Mouse (Mus musculus): Measurements from ENCODE around the gene Agfg2. TPM values are rescaled to one million over a fixed set of nuclear protein-coding genes. Genes with fewer than 3 reads are reported as not detected.
"Not testable (repeated sequence)": the region's sequence is repeated elsewhere in the genome, so short reads cannot be mapped to it uniquely, and the experiment has no call there.

Agfg2 gene
- 18.6 and 22.9 TPM in 2 replicates for polyA plus RNA-seq (2016; fragmentation: Nextera tagmentation; extraction: Ambion mirVana)

GRCm38 (mm10) chr5:137684294-137685123, at the start of gene Agfg2:
Agfg2 (minus strand) TSS chr5:137684726.
- H3K4me1 ChIP-seq, result peaks cover 26% of the 10 kb centered on the region
- DNase-seq (ENCODE audit: low spot score), result peak; percentile 93
- peaks cover 21% of the 10 kb centered on the region for H3K36me3 ChIP-seq
- peaks cover 16% of the 10 kb centered on the region; the same call in 1 of the 2 replicates for H3K27me3 ChIP-seq (ENCODE audit: low read depth, poor library complexity, severe bottlenecking)
- peak within 1 kb of the TSS; percentile 89 for H3K27ac ChIP-seq
- peak within 1 kb of the TSS; percentile 83 for H3K4me3 ChIP-seq
- under 1% methylated on average over 61 of the region's 62 CpGs for WGBS
- H3K9me3 ChIP-seq (replicated peaks), result no peaks in the 10 kb centered on the region

- Histone ChIP-seq H3K4me1 (peaks cover 39% of the 10 kb centered on the region), H3K36me3 (peaks cover 54% of the 10 kb centered on the region), H3K9me3 (replicated peaks) (no peaks in the 10 kb centered on the region), H3K27me3 (ENCODE audit: low read depth, poor library complexity, severe bottlenecking) (peaks cover 3% of the 10 kb centered on the region; the same call in 1 of the 2 replicates), H3K4me3 (peak overlapping the region; percentile 2; the same call in 1 of the 2 replicates), H3K27ac (peak overlapping the region; percentile 78; the same call in 1 of the 2 replicates)
- DNase-seq (ENCODE audit: low spot score), result no peak
- WGBS, result 87% methylated on average over 12 of the region's 12 CpGs
Observed at GRCm38 (mm10) chr5:137733638-137734288, 49.2 kb upstream of the Agfg2 start.

- peaks cover 2% of the 10 kb centered on the region; the same call in 1 of the 2 replicates for H3K36me3 ChIP-seq
- no peak for DNase-seq (ENCODE audit: low spot score)
- no peaks in the 10 kb centered on the region for H3K9me3 ChIP-seq (replicated peaks)
- H3K27ac ChIP-seq, result no peak overlapping the region
- 68% methylated on average over 6 of the region's 6 CpGs for WGBS
- no peak overlapping the region for H3K4me3 ChIP-seq
- peaks cover 5% of the 10 kb centered on the region for H3K4me1 ChIP-seq
- H3K27me3 ChIP-seq (ENCODE audit: low read depth, poor library complexity, severe bottlenecking), result peaks cover 3% of the 10 kb centered on the region
Observed at GRCm38 (mm10) chr5:137726767-137727166, 42.2 kb upstream of the Agfg2 start.

GRCm38 (mm10) chr5:137723840-137724239, 39.3 kb upstream of the Agfg2 start:
- peaks cover 5% of the 10 kb centered on the region; the same call in 1 of the 2 replicates for H3K27me3 ChIP-seq (ENCODE audit: low read depth, poor library complexity, severe bottlenecking)
- H3K27ac ChIP-seq, result no peak overlapping the region
- no peaks in the 10 kb centered on the region for H3K36me3 ChIP-seq
- 94% methylated on average over 5 of the region's 5 CpGs for WGBS
- H3K4me3 ChIP-seq, result no peak overlapping the region
- DNase-seq (ENCODE audit: low spot score), result no peak
- H3K9me3 ChIP-seq (replicated peaks), result no peaks in the 10 kb centered on the region
- H3K4me1 ChIP-seq, result peaks cover 6% of the 10 kb centered on the region

GRCm38 (mm10) chr5:137720558-137721164, 36.1 kb upstream of the Agfg2 start:
- DNase-seq (ENCODE audit: low spot score); H3K27ac ChIP-seq; H3K9me3 ChIP-seq (replicated peaks); H3K4me1 ChIP-seq; H3K36me3 ChIP-seq; H3K27me3 ChIP-seq (ENCODE audit: low read depth, poor library complexity, severe bottlenecking): not testable (repeated sequence)
- peak overlapping the region; percentile 26; the same call in 1 of the 2 replicates for H3K4me3 ChIP-seq
- 21% methylated on average over 10 of the region's 16 CpGs for whole genome bisulfite sequencing

GRCm38 (mm10) chr5:137719088-137719487, 34.6 kb upstream of the Agfg2 start:
- no peak for DNase-seq (ENCODE audit: low spot score)
- H3K27ac ChIP-seq, result no peak overlapping the region
- peaks cover 5% of the 10 kb centered on the region; the same call in 1 of the 2 replicates for H3K27me3 ChIP-seq (ENCODE audit: low read depth, poor library complexity, severe bottlenecking)
- no peaks in the 10 kb centered on the region for H3K36me3 ChIP-seq
- WGBS, result 90% methylated on average over 6 of the region's 6 CpGs
- H3K4me1 ChIP-seq, result peaks cover 6% of the 10 kb centered on the region
- H3K4me3 ChIP-seq, result no peak overlapping the region
- no peaks in the 10 kb centered on the region for H3K9me3 ChIP-seq (replicated peaks)

- Histone ChIP-seq H3K27me3 (ENCODE audit: low read depth, poor library complexity, severe bottlenecking) (peaks cover 5% of the 10 kb centered on the region; the same call in 1 of the 2 replicates), H3K36me3 (no peaks in the 10 kb centered on the region), H3K27ac (no peak overlapping the region), H3K9me3 (replicated peaks) (no peaks in the 10 kb centered on the region), H3K4me1 (peaks cover 6% of the 10 kb centered on the region), H3K4me3 (no peak overlapping the region)
- 66% methylated on average over 8 of the region's 8 CpGs for WGBS
- DNase-seq (ENCODE audit: low spot score), result no peak
Observed at GRCm38 (mm10) chr5:137718020-137718790, 33.7 kb upstream of the Agfg2 start.

- 82% methylated on average over 8 of the region's 8 CpGs for WGBS
- no peaks in the 10 kb centered on the region for H3K27me3 ChIP-seq (ENCODE audit: low read depth, poor library complexity, severe bottlenecking)
- no peak overlapping the region for H3K4me3 ChIP-seq
- no peak for DNase-seq (ENCODE audit: low spot score)
- H3K9me3 ChIP-seq (replicated peaks), result no peaks in the 10 kb centered on the region
- H3K4me1 ChIP-seq, result peaks cover 5% of the 10 kb centered on the region
- H3K36me3 ChIP-seq, result no peaks in the 10 kb centered on the region
- H3K27ac ChIP-seq, result no peak overlapping the region
Observed at GRCm38 (mm10) chr5:137715685-137716084, 31.2 kb upstream of the Agfg2 start.

GRCm38 (mm10) chr5:137713454-137713853, 28.9 kb upstream of the Agfg2 start:
- WGBS, result 87% methylated on average over 5 of the region's 5 CpGs
- Histone ChIP-seq H3K9me3 (replicated peaks) (no peaks in the 10 kb centered on the region), H3K4me1 (no peaks in the 10 kb centered on the region), H3K27ac (no peak overlapping the region), H3K27me3 (ENCODE audit: low read depth, poor library complexity, severe bottlenecking) (no peaks in the 10 kb centered on the region), H3K36me3 (no peaks in the 10 kb centered on the region), H3K4me3 (no peak overlapping the region)
- DNase-seq (ENCODE audit: low spot score), result no peak

GRCm38 (mm10) chr5:137706913-137707633, 22.5 kb upstream of the Agfg2 start:
- DNase-seq (ENCODE audit: low spot score), result no peak

GRCm38 (mm10) chr5:137705242-137705641, 20.7 kb upstream of the Agfg2 start:
- Histone ChIP-seq H3K27me3 (ENCODE audit: low read depth, poor library complexity, severe bottlenecking) (no peaks in the 10 kb centered on the region), H3K36me3 (no peaks in the 10 kb centered on the region), H3K9me3 (replicated peaks) (no peaks in the 10 kb centered on the region), H3K4me3 (no peak overlapping the region), H3K4me1 (no peaks in the 10 kb centered on the region), H3K27ac (no peak overlapping the region)
- 62% methylated on average over 6 of the region's 6 CpGs for WGBS
- no peak for DNase-seq (ENCODE audit: low spot score)

More at GRCm38 (mm10) chr5:137706913-137707633, 22.5 kb upstream of the Agfg2 start:
- Histone ChIP-seq H3K4me3 (no peak overlapping the region), H3K27ac (no peak overlapping the region), H3K4me1 (no peaks in the 10 kb centered on the region), H3K27me3 (ENCODE audit: low read depth, poor library complexity, severe bottlenecking) (no peaks in the 10 kb centered on the region), H3K36me3 (no peaks in the 10 kb centered on the region), H3K9me3 (replicated peaks) (no peaks in the 10 kb centered on the region)
- WGBS, result 82% methylated on average over 12 of the region's 12 CpGs

- WGBS, result 70% methylated on average over 2 of the region's 2 CpGs
- Histone ChIP-seq H3K9me3 (replicated peaks) (no peaks in the 10 kb centered on the region), H3K36me3 (no peaks in the 10 kb centered on the region), H3K4me1 (no peaks in the 10 kb centered on the region), H3K27me3 (ENCODE audit: low read depth, poor library complexity, severe bottlenecking) (no peaks in the 10 kb centered on the region), H3K4me3 (no peak overlapping the region), H3K27ac (no peak overlapping the region)
- no peak for DNase-seq (ENCODE audit: low spot score)
Observed at GRCm38 (mm10) chr5:137699850-137700249, 15.3 kb upstream of the Agfg2 start.

Measured in limb, embryonic 10.5 days (tissue).